Mouse (Mus musculus) hindbrain, embryonic 16.5 days (tissue): ENCODE data around the gene Ghr. TPM values are rescaled to one million over a fixed set of nuclear protein-coding genes. Genes with fewer than 3 reads are reported as not detected.

Experiments
- ATAC-seq: fragments of 200-750 bp; cut with Nextera tagmentation; 2 replicates; pipeline ENCODE4 v1.8.0; 2017; ENCODE audit warnings: moderate TSS enrichment, moderate library complexity
- H3K27ac ChIP-seq: fragments of 300-500 bp; sonication (generic); 2 replicates; pipeline ENCODE4 v1.5.1; 2014; ENCODE audit warnings: low read depth, mild to moderate bottlenecking, control low read depth, low read length, moderate library complexity
- H3K27me3 ChIP-seq: fragments of 300-500 bp; sonication (generic); replicated peaks from 2 replicates; pipeline ENCODE4 v1.6.1; 2014; ENCODE audit warnings: low read length; ENCODE audit not compliant: control insufficient read depth, insufficient read depth
- H3K36me3 ChIP-seq: fragments of 300-500 bp; sonication (generic); 2 replicates; pipeline ENCODE4 v1.6.1; 2014; ENCODE audit warnings: mild to moderate bottlenecking, low read length, moderate library complexity, mixed read lengths; ENCODE audit not compliant: control insufficient read depth, insufficient read depth
- H3K4me1 ChIP-seq: fragments of 300-500 bp; sonication (generic); 2 replicates; pipeline ENCODE4 v1.6.1; 2014; ENCODE audit warnings: low read depth, low read length; ENCODE audit not compliant: control insufficient read depth, insufficient read depth
- H3K4me2 ChIP-seq: fragments of 300-500 bp; sonication (generic); 2 replicates; pipeline ENCODE4 v1.6.1; 2014; ENCODE audit warnings: mild to moderate bottlenecking, low read length, control low read depth, moderate library complexity
- H3K4me3 ChIP-seq: fragments of 300-500 bp; sonication (generic); 2 replicates; pipeline ENCODE4 v1.5.1; 2014; ENCODE audit warnings: mild to moderate bottlenecking, low read length, control low read depth, moderate library complexity
- H3K9ac ChIP-seq: fragments of 300-500 bp; sonication (generic); 2 replicates; pipeline ENCODE4 v1.6.1; 2014; ENCODE audit warnings: low read depth, mild to moderate bottlenecking, control low read depth, low read length, moderate library complexity
- H3K9me3 ChIP-seq: fragments of 300-500 bp; sonication (generic); 2 replicates; pipeline ENCODE4 v1.6.1; 2014; ENCODE audit warnings: mild to moderate bottlenecking, low read length, moderate library complexity; ENCODE audit not compliant: control insufficient read depth
- WGBS: fragments of 180-500 bp; shearing (Covaris S2); extraction: QIAGEN DNeasy Blood & Tissue Kit; methylation state at CpG from one replicate; pipeline ENCODE4 v1.1.7; 2014; 5-methylcytosine and 5-hydroxymethylcytosine counted together
- polyA plus RNA-seq: library from polyadenylated mRNA; unstranded; fragments of >200 nt; fragmentation: Nextera tagmentation; extraction: Ambion mirVana; gene quantifications from 2 replicates; pipeline ENCODE4 v1.2.1, GENCODE M21; 2015

Ghr gene
- polyA plus RNA-seq, 1 experiment from 2014 or later, result 10.0 TPM

GRCm38 (mm10) chr15:3504700-3505099 is 78.6 kb downstream of the Ghr start:
- H3K27ac ChIP-seq, result no peak overlapping the region
- no peak for ATAC-seq
- WGBS, result 82% methylated on average over 5 of the region's 5 CpGs
- no peaks in the 10 kb centered on the region for H3K9me3 ChIP-seq
- H3K36me3 ChIP-seq, result no peaks in the 10 kb centered on the region
- 0 out of 2 replicates have a peak, but pooled peaks cover 3% of the 10 kb centered on the region for H3K4me1 ChIP-seq
- H3K4me2 ChIP-seq, result no peak overlapping the region
- no peak overlapping the region for H3K4me3 ChIP-seq
- H3K9ac ChIP-seq, result no peak overlapping the region
- H3K27me3 ChIP-seq, result no peaks in the 10 kb centered on the region

- WGBS, result 89% methylated on average over 3 of the region's 3 CpGs
- H3K27me3 ChIP-seq, result no peaks in the 10 kb centered on the region; the same call in 1 of the 2 replicates
- no peaks in the 10 kb centered on the region for H3K4me1 ChIP-seq
- no peak overlapping the region for H3K9ac ChIP-seq
- no peak overlapping the region for H3K27ac ChIP-seq
- no peaks in the 10 kb centered on the region for H3K9me3 ChIP-seq
- no peak overlapping the region for H3K4me2 ChIP-seq
- no peak overlapping the region for H3K4me3 ChIP-seq
- no peak for ATAC-seq
- no peaks in the 10 kb centered on the region for H3K36me3 ChIP-seq
Measured at GRCm38 (mm10) chr15:3501683-3502082, 81.6 kb downstream of the Ghr start.

GRCm38 (mm10) chr15:3499020-3499419 is 84.3 kb downstream of the Ghr start:
- no peak overlapping the region for H3K4me2 ChIP-seq
- H3K9ac ChIP-seq, result no peak overlapping the region
- no peaks in the 10 kb centered on the region for H3K36me3 ChIP-seq
- no peaks in the 10 kb centered on the region for H3K4me1 ChIP-seq
- no peaks in the 10 kb centered on the region for H3K9me3 ChIP-seq
- 95% methylated on average over 1 of the region's 1 CpGs for WGBS
- no peak overlapping the region for H3K4me3 ChIP-seq
- no peak for ATAC-seq
- no peaks in the 10 kb centered on the region; the same call in 1 of the 2 replicates for H3K27me3 ChIP-seq
- H3K27ac ChIP-seq, result no peak overlapping the region

GRCm38 (mm10) chr15:3497946-3498580 is 85.2 kb downstream of the Ghr start:
- H3K9ac ChIP-seq, result no peak overlapping the region
- H3K27me3 ChIP-seq, result no peaks in the 10 kb centered on the region; the same call in 1 of the 2 replicates
- no peak overlapping the region for H3K4me3 ChIP-seq
- H3K4me1 ChIP-seq, result no peaks in the 10 kb centered on the region
- H3K4me2 ChIP-seq, result no peak overlapping the region
- no peak overlapping the region for H3K27ac ChIP-seq
- no peaks in the 10 kb centered on the region for H3K9me3 ChIP-seq
- 72% methylated on average over 9 of the region's 9 CpGs for WGBS
- ATAC-seq, result no peak
- no peaks in the 10 kb centered on the region for H3K36me3 ChIP-seq

- Histone ChIP-seq H3K9me3 (no peaks in the 10 kb centered on the region), H3K27me3 (no peaks in the 10 kb centered on the region), H3K27ac (no peak overlapping the region), H3K4me1 (no peaks in the 10 kb centered on the region), H3K4me2 (no peak overlapping the region), H3K4me3 (no peak overlapping the region), H3K36me3 (no peaks in the 10 kb centered on the region), H3K9ac (no peak overlapping the region)
- WGBS, result 91% methylated on average over 3 of the region's 3 CpGs
- no peak for ATAC-seq
Measured at GRCm38 (mm10) chr15:3490868-3491267, 92.4 kb downstream of the Ghr start.

GRCm38 (mm10) chr15:3490011-3490410 is 93.3 kb downstream of the Ghr start:
- H3K36me3 ChIP-seq, result no peaks in the 10 kb centered on the region
- no peak overlapping the region for H3K27ac ChIP-seq
- whole genome bisulfite sequencing, result 86% methylated on average over 2 of the region's 2 CpGs
- no peaks in the 10 kb centered on the region for H3K9me3 ChIP-seq
- H3K4me1 ChIP-seq, result no peaks in the 10 kb centered on the region
- no peak overlapping the region for H3K9ac ChIP-seq
- ATAC-seq, result no peak
- no peak overlapping the region for H3K4me2 ChIP-seq
- no peaks in the 10 kb centered on the region for H3K27me3 ChIP-seq
- H3K4me3 ChIP-seq, result no peak overlapping the region

- H3K36me3 ChIP-seq, result no peaks in the 10 kb centered on the region
- H3K9ac ChIP-seq, result no peak overlapping the region
- no peak for ATAC-seq
Measured at GRCm38 (mm10) chr15:3489180-3489579, 94.1 kb downstream of the Ghr start.

GRCm38 (mm10) chr15:3488601-3489000 is 94.7 kb downstream of the Ghr start:
- WGBS, result 95% methylated on average over 3 of the region's 3 CpGs
- ATAC-seq, result no peak
- Histone ChIP-seq H3K4me2 (no peak overlapping the region), H3K4me3 (no peak overlapping the region), H3K27ac (no peak overlapping the region), H3K27me3 (no peaks in the 10 kb centered on the region), H3K36me3 (no peaks in the 10 kb centered on the region), H3K4me1 (no peaks in the 10 kb centered on the region), H3K9me3 (no peaks in the 10 kb centered on the region), H3K9ac (no peak overlapping the region)

More at GRCm38 (mm10) chr15:3489180-3489579, 94.1 kb downstream of the Ghr start:
- H3K27ac ChIP-seq, result no peak overlapping the region
- H3K9me3 ChIP-seq, result no peaks in the 10 kb centered on the region
- H3K4me2 ChIP-seq, result no peak overlapping the region
- no peaks in the 10 kb centered on the region for H3K27me3 ChIP-seq
- H3K4me3 ChIP-seq, result no peak overlapping the region
- no peaks in the 10 kb centered on the region for H3K4me1 ChIP-seq

GRCm38 (mm10) chr15:3486691-3487090 is 96.6 kb downstream of the Ghr start:
- Histone ChIP-seq H3K9ac (no peak overlapping the region), H3K4me3 (no peak overlapping the region), H3K27me3 (no peaks in the 10 kb centered on the region), H3K36me3 (no peaks in the 10 kb centered on the region), H3K4me1 (no peaks in the 10 kb centered on the region), H3K27ac (no peak overlapping the region), H3K9me3 (no peaks in the 10 kb centered on the region), H3K4me2 (no peak overlapping the region)
- WGBS, result 88% methylated on average over 5 of the region's 5 CpGs
- ATAC-seq, result no peak
